Comparison of ENCODE assay signal across 9 mouse cellular contexts in genomic region chr3:60515430-60515829, GRCm38 (mm10). TPM values are rescaled to one million over a fixed set of nuclear protein-coding genes. Genes with fewer than 3 reads are reported as not detected.
DNase-seq lines count a peak whose midpoint lies in the region; ATAC-seq lines count a peak whose summit lies in the region.
"Had no signal": no experiment of that assay in that cellular context is flagged by ENCODE, and none has a peak within 500 bp of the region (broad histone marks: within the 10 kb centered on the region; RNA-seq: fewer than 3 reads in every experiment).

No protein-coding gene starts in this region.

- ATAC-seq in lung, embryonic 16.5 days (ENCODE audit: low read depth): no peak
- ATAC-seq in heart, embryonic 13.5 days (ENCODE audit: extremely low read depth, insufficient number of reproducible peaks, low FRiP score, low TSS enrichment): no peak
- no peak for ATAC-seq in monocyte, adult 5-6 weeks (replicated peaks; ENCODE audit: insufficient number of reproducible peaks, low FRiP score, low TSS enrichment, poor library complexity, severe bottlenecking)

- H3K9ac ChIP-seq in lung, embryonic 16.5 days (ENCODE audit: low read length): no peak overlapping the region
- H3K9ac ChIP-seq in heart, embryonic 13.5 days: no peak overlapping the region

- no peak for DNase-seq in lung, postnatal 14 days
- peak; percentile 64 for DNase-seq in adrenal gland, postnatal 14 days
- DNase-seq in right cerebral cortex, postnatal 25 days: no peak
- DNase-seq: kidney, postnatal 4 days; lung, postnatal 36 days had no signal

- no peaks in the 10 kb centered on the region for H3K27me3 ChIP-seq in lung, embryonic 16.5 days (ENCODE audit: control insufficient read depth, insufficient read depth, low read depth, low read length)
- H3K27me3 ChIP-seq in heart, embryonic 13.5 days (replicated peaks): no peaks in the 10 kb centered on the region

- H3K36me3 ChIP-seq in lung, embryonic 16.5 days (ENCODE audit: control insufficient read depth, insufficient read depth, low read length): no peaks in the 10 kb centered on the region
- no peaks in the 10 kb centered on the region for H3K36me3 ChIP-seq in heart, embryonic 13.5 days
- H3K36me3 ChIP-seq in macrophage (ENCODE audit: inconsistent target): no peaks in the 10 kb centered on the region

- H3K79me2 ChIP-seq in macrophage (ENCODE audit: inconsistent target): peaks cover 100% of the 10 kb centered on the region

- H3K4me1 ChIP-seq in lung, embryonic 16.5 days (replicated peaks; ENCODE audit: control insufficient read depth, insufficient read depth, low read length): peaks cover 37% of the 10 kb centered on the region
- peaks cover 75% of the 10 kb centered on the region for H3K4me1 ChIP-seq in heart, embryonic 13.5 days

- 0 out of 2 replicates have a peak overlapping the region, but pooled peaks have one; percentile 43 for H3K27ac ChIP-seq in lung, embryonic 16.5 days (ENCODE audit: low read length)
- peak overlapping the region; percentile 79 for H3K27ac ChIP-seq in heart, embryonic 13.5 days (replicated peaks)
- H3K27ac ChIP-seq in macrophage: peak overlapping the region; percentile 71

- H3K4me2 ChIP-seq in lung, embryonic 16.5 days (ENCODE audit: low read depth, low read length): no peak overlapping the region
- peak overlapping the region; percentile 18; the same call in 1 of the 2 replicates for H3K4me2 ChIP-seq in heart, embryonic 13.5 days

- no peaks in the 10 kb centered on the region for H3K9me3 ChIP-seq in lung, embryonic 16.5 days (ENCODE audit: control insufficient read depth, low read length)
- no peaks in the 10 kb centered on the region for H3K9me3 ChIP-seq in heart, embryonic 13.5 days

- no peak overlapping the region for H3K4me3 ChIP-seq in lung, embryonic 16.5 days (ENCODE audit: low read length)
- no peak overlapping the region for H3K4me3 ChIP-seq in heart, embryonic 13.5 days
- H3K4me3 ChIP-seq in macrophage (ENCODE audit: inconsistent target): no peak overlapping the region

RNA-seq across cellular contexts. Expression of gene Mbnl1, which starts 42.8 kb away (rescaled TPM):
- polyA plus RNA-seq in lung, embryonic 16.5 days (2015; fragmentation: Nextera tagmentation; extraction: Ambion mirVana): 180 and 188 TPM in 2 replicates
- total RNA-seq in adrenal gland, postnatal 14 days (2021): 355 and 386 TPM in 2 replicates
- polyA plus RNA-seq in heart, embryonic 13.5 days (2015; fragmentation: Nextera tagmentation; extraction: Ambion mirVana): 60.3 and 66.0 TPM in 2 replicates
- 1,000 to 10,000 TPM in 15 of 26 experiments, 100 to 1,000 TPM in 10, 10 to 100 TPM in 1; 83.6 to 1,534 (median 1,127) TPM for total RNA-seq in macrophage (2018; cell fraction: chromatin; rRNA removed)
- total RNA-seq in macrophage (2018; cell fraction: cytosol; rRNA removed): 100 to 1,000 TPM; 334 to 648 (median 462) TPM
- total RNA-seq in macrophage (2018; cell fraction: nucleus; rRNA removed): 1,000 to 10,000 TPM in 11 of 26 experiments, 100 to 1,000 TPM in 15; 271 to 1,882 (median 927) TPM
- 311 to 412 TPM (median 370 TPM) in 3 replicates for polyA plus RNA-seq in macrophage (2018)
- total RNA-seq in monocyte, adult 5-6 weeks (2017): 804 to 1,126 TPM (median 952 TPM) in 3 replicates
